Mouse (Mus musculus): Measurements from ENCODE around the gene Phkg1. TPM values are rescaled to one million over a fixed set of nuclear protein-coding genes. Genes with fewer than 3 reads are reported as not detected.
A peak's percentile ranks its signal among the peaks of the same experiment; 100 is the strongest.
"Not testable (repeated sequence)": the region's sequence is repeated elsewhere in the genome, so short reads cannot be mapped to it uniquely, and the experiment has no call there.

Phkg1 gene
- polyA plus RNA-seq, 1 experiment, result 2.3 TPM

DNA sequence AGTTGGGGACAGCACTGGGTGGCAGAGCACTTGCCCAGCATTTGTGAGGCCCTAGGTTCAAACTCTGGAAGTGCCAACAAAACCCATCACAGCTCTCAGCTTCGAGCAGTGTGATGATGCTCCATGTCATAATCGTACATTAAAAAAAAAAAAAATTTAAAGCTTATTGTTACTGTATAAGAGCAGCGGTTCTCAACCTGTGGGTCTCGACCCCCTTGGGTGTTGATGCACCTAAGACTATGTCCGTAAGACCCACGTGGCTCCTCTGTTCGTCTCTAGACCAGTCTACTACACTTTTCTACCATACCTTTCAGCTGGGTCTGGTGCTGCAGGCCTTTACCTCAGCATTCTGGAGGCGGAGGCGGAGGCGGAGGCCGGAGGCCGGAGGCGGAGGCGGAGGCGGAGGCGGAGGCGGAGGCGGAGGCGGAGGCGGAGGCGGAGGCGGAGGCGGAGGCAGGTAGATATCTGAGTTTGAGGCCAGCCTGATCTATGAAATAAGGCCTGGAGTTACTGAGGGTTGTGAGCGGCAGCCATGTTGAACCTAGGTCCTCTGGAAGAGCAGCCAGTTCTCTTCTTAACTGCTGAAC lies 19.8 kb upstream of the Phkg1 start:
- Histone ChIP-seq H3K27ac (replicated peaks; ENCODE audit: low read depth, low read length) (no peak overlapping the region), H3K4me3 (ENCODE audit: insufficient read depth, low read depth, low read length) (no peak overlapping the region)

GRCm38 (mm10) chr5:129915491-129915890 lies 17.1 kb upstream of the Phkg1 start:
- H3K27ac ChIP-seq (replicated peaks; ENCODE audit: low read depth, low read length); H3K4me3 ChIP-seq (ENCODE audit: insufficient read depth, low read depth, low read length); H3K4me1 ChIP-seq (ENCODE audit: control insufficient read depth, insufficient read depth, insufficient read length, low read length): not testable (repeated sequence)

More for the DNA sequence above, 19.8 kb upstream of the Phkg1 start:
- H3K4me1 ChIP-seq (ENCODE audit: control insufficient read depth, insufficient read depth, insufficient read length, low read length), result no peaks in the 10 kb centered on the region

DNA sequence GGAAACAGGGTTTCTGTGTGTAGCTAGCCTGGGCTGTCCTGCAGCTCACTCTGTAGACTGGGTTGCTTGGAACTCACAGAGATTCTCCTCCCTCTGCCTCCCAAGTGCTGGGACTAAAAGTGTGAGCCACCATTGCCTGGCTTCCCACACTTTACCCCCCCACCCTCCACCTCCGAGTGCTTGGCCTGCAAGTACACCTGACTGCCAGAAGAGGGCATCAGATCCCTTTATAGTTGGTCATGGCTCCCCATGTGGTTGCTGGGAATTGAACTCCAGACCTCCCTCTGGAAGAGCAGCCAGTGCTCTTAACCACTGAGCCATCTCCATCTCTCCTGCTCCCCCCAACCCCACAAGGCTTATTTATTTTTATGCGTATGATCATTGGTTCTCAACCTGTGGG lies 15.7 kb upstream of the Phkg1 start:
- Histone ChIP-seq H3K4me1 (ENCODE audit: control insufficient read depth, insufficient read depth, insufficient read length, low read length) (peaks cover 6% of the 10 kb centered on the region; the same call in 1 of the 2 replicates), H3K27ac (replicated peaks; ENCODE audit: low read depth, low read length) (no peak overlapping the region), H3K4me3 (ENCODE audit: insufficient read depth, low read depth, low read length) (no peak overlapping the region)

DNA sequence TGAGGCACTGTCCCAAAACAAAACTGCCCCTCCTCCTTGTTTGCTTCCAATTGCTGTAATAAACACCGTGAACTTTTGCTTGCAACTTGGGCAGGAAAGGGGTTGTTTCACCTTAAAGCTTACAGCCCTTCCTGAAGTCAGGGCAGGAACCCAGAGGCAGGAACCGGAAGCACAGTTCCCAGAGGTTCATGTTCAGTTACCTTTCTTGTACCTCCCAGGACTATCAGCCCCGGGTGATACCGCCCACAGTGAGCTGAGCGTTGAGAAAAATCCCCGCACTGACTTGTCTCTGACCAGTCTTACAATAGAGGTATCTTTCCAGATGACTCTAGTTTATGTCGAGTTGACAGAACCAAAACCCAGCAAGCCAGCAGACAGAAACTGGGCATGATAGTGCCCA lies 11.2 kb upstream of the Phkg1 start:
- no peak overlapping the region for H3K27ac ChIP-seq (replicated peaks; ENCODE audit: low read depth, low read length)
- H3K4me1 ChIP-seq (ENCODE audit: control insufficient read depth, insufficient read depth, insufficient read length, low read length), result peaks cover 7% of the 10 kb centered on the region; the same call in 1 of the 2 replicates
- H3K4me3 ChIP-seq (ENCODE audit: insufficient read depth, low read depth, low read length), result no peak overlapping the region

DNA sequence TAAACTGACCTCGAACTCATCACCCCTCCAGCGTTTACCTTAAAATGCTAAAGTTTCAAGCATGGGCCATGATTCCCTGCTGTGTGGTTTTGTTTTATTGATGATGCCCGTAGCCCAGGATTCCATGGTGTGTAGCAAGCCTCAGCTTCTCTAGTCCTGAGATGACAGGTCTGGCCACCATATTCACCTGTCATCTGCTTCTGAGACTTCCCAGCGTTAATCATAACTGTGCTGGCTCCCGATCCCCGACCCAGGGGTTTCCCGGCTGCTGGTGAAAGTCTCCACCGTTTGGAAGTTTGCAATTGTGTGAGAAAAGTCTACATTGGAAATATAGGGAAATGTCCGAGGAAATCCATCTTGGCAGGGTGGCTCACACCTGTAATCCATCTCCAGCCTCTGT lies 10.8 kb upstream of the Phkg1 start:
- Histone ChIP-seq H3K4me3 (ENCODE audit: insufficient read depth, low read depth, low read length) (peak overlapping the region; percentile 80), H3K27ac (replicated peaks; ENCODE audit: low read depth, low read length) (no peak overlapping the region), H3K4me1 (ENCODE audit: control insufficient read depth, insufficient read depth, insufficient read length, low read length) (peaks cover 7% of the 10 kb centered on the region; the same call in 1 of the 2 replicates)

GRCm38 (mm10) chr5:129908242-129908965 lies 10.1 kb upstream of the Phkg1 start, which contains the start of gene Nupr1l:
Gene Nupr1l (plus strand): TSS chr5:129908540.
- peak within 1 kb of the TSS; percentile 80 for H3K4me3 ChIP-seq (ENCODE audit: insufficient read depth, low read depth, low read length)
- H3K4me1 ChIP-seq (ENCODE audit: control insufficient read depth, insufficient read depth, insufficient read length, low read length), result peaks cover 7% of the 10 kb centered on the region; the same call in 1 of the 2 replicates
- H3K27ac ChIP-seq (replicated peaks; ENCODE audit: low read depth, low read length), result peak within 1 kb of the TSS; percentile 74

GRCm38 (mm10) chr5:129907775-129908174 lies 9.4 kb upstream of the Phkg1 start:
- H3K4me3 ChIP-seq (ENCODE audit: insufficient read depth, low read depth, low read length), result peak overlapping the region; percentile 80
- no peak overlapping the region for H3K27ac ChIP-seq (replicated peaks; ENCODE audit: low read depth, low read length)
- peaks cover 7% of the 10 kb centered on the region; the same call in 1 of the 2 replicates for H3K4me1 ChIP-seq (ENCODE audit: control insufficient read depth, insufficient read depth, insufficient read length, low read length)

DNA sequence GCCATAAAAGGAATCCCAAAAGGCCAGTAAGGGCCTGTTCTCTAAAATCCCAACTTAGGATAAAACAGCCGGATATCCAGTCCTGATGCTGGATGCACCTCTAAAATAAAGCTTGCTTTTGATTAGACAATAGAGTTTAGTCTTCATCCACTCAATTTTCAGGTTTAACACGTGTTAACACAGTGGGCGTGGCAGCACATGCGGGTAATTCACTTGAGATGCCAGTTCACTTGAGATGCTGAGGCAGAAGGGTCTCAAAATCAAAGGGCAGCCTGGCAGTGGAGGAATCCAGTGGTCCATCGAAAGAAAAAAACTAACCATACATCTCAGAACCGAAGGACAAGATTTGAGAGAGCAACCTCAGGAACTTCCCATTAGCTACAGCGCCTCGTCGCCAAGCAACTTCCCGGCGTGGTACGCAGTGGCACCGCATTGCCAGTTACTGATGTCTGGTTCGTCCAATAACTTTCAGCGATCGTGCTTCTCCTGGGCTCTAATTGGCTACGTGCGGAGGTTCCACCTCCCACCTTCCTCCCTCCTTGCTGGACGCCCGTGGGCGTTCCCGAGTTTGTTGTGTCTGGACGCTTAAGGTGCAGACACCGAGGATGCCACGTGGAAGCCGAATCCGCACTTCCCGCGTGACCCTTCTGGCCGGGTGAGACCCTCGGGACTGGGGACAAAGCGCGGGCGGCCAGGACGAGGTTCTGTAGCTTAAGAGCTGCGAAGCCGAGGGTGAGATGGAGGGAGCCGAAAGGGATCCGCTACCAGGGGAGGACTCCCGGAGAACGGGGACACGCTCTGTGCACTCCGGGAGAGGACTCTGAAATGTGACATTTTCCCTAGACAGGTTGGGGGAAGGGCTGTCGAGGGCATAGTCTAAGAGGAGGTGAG lies 2.9 kb downstream of the Phkg1 start, which contains the start of gene Zbed5:
TSS of gene Zbed5 (plus strand) at position 526 of the 891 bp plus-strand sequence.
- Histone ChIP-seq H3K27ac (replicated peaks; ENCODE audit: low read depth, low read length) (no peak within 1 kb of the TSS), H3K4me1 (ENCODE audit: control insufficient read depth, insufficient read depth, insufficient read length, low read length) (no peaks in the 10 kb centered on the region), H3K4me3 (ENCODE audit: insufficient read depth, low read depth, low read length) (peak within 1 kb of the TSS; percentile 76)

- H3K4me1 ChIP-seq (ENCODE audit: control insufficient read depth, insufficient read depth, insufficient read length, low read length); H3K4me3 ChIP-seq (ENCODE audit: insufficient read depth, low read depth, low read length); H3K27ac ChIP-seq (replicated peaks; ENCODE audit: low read depth, low read length): not testable (repeated sequence)
Observed at GRCm38 (mm10) chr5:129890390-129890789, 8.0 kb downstream of the Phkg1 start.

GRCm38 (mm10) chr5:129886911-129887636 lies 11.3 kb downstream of the Phkg1 start, which contains the start of gene Chchd2:
Gene Chchd2 (minus strand): TSS chr5:129887470.
- Histone ChIP-seq H3K4me3 (ENCODE audit: insufficient read depth, low read depth, low read length) (peak within 1 kb of the TSS; percentile 70), H3K27ac (replicated peaks; ENCODE audit: low read depth, low read length) (peak within 1 kb of the TSS; percentile 93), H3K4me1 (ENCODE audit: control insufficient read depth, insufficient read depth, insufficient read length, low read length) (peaks cover 5% of the 10 kb centered on the region; the same call in 1 of the 2 replicates)

DNA sequence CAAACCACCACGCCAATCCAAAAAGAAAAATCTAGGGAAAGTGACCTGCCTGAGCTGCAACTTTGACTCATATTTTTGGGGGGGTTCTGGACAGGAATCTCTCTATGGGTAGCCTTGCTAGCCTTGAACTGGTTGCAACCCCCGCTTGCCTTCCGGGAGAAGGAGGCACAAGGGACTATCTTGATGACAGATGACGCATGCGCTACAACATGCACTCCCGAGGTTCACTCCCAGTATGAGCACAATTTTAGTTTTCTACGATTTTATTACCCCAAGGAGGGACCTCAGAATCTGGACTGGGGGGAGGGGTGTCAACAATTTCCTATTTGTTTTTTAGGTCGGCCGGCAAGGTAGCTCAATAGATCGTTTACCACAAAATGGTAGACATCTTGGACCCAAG lies 12.1 kb downstream of the Phkg1 start:
- peak overlapping the region; percentile 70 for H3K4me3 ChIP-seq (ENCODE audit: insufficient read depth, low read depth, low read length)
- peaks cover 5% of the 10 kb centered on the region; the same call in 1 of the 2 replicates for H3K4me1 ChIP-seq (ENCODE audit: control insufficient read depth, insufficient read depth, insufficient read length, low read length)
- H3K27ac ChIP-seq (replicated peaks; ENCODE audit: low read depth, low read length), result peak overlapping the region; percentile 43; the same call in 1 of the 2 replicates

GRCm38 (mm10) chr5:129879888-129880287 lies 18.5 kb downstream of the Phkg1 start:
- H3K27ac ChIP-seq (replicated peaks; ENCODE audit: low read depth, low read length), result no peak overlapping the region
- H3K4me3 ChIP-seq (ENCODE audit: insufficient read depth, low read depth, low read length), result no peak overlapping the region
- no peaks in the 10 kb centered on the region; the same call in 1 of the 2 replicates for H3K4me1 ChIP-seq (ENCODE audit: control insufficient read depth, insufficient read depth, insufficient read length, low read length)

- H3K4me3 ChIP-seq (ENCODE audit: insufficient read depth, low read depth, low read length), result 0 out of 2 replicates have a peak overlapping the region, but pooled peaks have one; percentile 6
- H3K4me1 ChIP-seq (ENCODE audit: control insufficient read depth, insufficient read depth, insufficient read length, low read length), result no peaks in the 10 kb centered on the region
- H3K27ac ChIP-seq (replicated peaks; ENCODE audit: low read depth, low read length), result 0 out of 2 replicates have a peak overlapping the region, but pooled peaks have one; percentile 15
Observed at GRCm38 (mm10) chr5:129878946-129879345, 19.4 kb downstream of the Phkg1 start.

GRCm38 (mm10) chr5:129877731-129878455 lies 20.5 kb downstream of the Phkg1 start:
- Histone ChIP-seq H3K27ac (replicated peaks; ENCODE audit: low read depth, low read length) (0 out of 2 replicates have a peak overlapping the region, but pooled peaks have one; percentile 15), H3K4me1 (ENCODE audit: control insufficient read depth, insufficient read depth, insufficient read length, low read length) (no peaks in the 10 kb centered on the region), H3K4me3 (ENCODE audit: insufficient read depth, low read depth, low read length) (no peak overlapping the region)
